In the genomic region with DNA sequence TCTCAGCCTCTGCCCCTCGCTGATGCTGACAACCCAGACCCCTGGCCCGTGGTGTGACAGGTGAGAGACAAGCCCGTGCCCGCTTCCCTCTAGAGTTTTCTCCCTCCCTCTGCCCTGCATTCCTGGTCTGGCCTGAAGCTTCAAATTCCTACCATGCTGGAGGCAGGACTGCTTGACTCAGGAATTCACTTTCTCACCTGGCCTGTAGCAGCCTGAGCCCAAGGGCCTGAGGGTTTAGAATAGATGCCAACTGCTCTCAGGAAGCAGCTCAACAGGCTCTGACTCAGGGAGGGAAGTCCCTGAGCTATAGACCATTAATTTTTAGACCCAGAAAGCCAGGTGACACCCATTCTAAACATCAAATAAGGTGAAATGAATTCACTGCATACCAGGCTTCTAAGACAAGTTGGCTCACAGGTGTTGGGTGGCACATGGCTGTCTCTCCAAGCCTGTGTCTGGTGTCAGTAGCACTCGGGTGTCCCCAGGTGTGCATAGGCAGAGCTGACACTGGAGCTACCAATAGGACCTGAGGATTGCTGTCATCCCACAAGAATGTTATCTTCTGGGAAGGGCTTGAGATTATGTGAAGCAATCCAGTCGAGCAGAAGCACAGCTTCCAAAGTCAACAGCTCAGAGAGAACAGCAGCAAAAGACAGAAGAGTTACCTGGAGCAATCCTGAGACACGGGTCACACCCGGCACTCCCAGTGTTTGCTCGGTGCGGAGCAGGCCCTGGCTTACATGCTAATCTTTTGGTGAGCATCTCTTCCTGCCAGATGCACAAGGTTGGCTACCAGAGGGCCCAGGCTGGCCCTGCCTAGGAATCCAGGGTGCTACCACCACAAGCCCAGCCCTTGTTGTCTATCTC, we compare ENCODE assay signal across 11 mouse cellular contexts. TPM values are rescaled to one million over a fixed set of nuclear protein-coding genes. Genes with fewer than 3 reads are reported as not detected.
DNase-seq lines count a peak whose midpoint lies in the region; ATAC-seq and TF ChIP-seq lines count a peak whose summit lies in the region.
"Had no signal": no experiment of that assay in that cellular context is flagged by ENCODE, and none has a peak within 500 bp of the region (broad histone marks: within the 10 kb centered on the region; RNA-seq: fewer than 3 reads in every experiment).

No protein-coding gene starts in this region.

- DNase-seq in Patski (ENCODE audit: low read depth, low spot score): peak; percentile 81
- peak; percentile 5 for DNase-seq in embryonic facial prominence, embryonic 11.5 days (ENCODE audit: low spot score)
- DNase-seq in kidney, postnatal 0 days (ENCODE audit: low spot score): peak; percentile 26
- peak; percentile 74 for DNase-seq in lung, postnatal 0 days (ENCODE audit: low spot score)
- DNase-seq in right cerebral cortex, adult 18-20 months: no peak
- no peak for DNase-seq in spleen, adult 12 weeks (ENCODE audit: low spot score)
- no peak for DNase-seq in heart, postnatal 4 days
- DNase-seq: liver, postnatal 0 days; right cerebral cortex, postnatal 14 days had no signal

- H3K4me1 ChIP-seq in embryonic facial prominence, embryonic 11.5 days (ENCODE audit: control insufficient read depth, insufficient read depth, low read length): no peaks in the 10 kb centered on the region
- 0 out of 2 replicates have a peak, but pooled peaks cover 7% of the 10 kb centered on the region for H3K4me1 ChIP-seq in kidney, postnatal 0 days (replicated peaks; ENCODE audit: insufficient read depth, low read length)
- peaks cover 2% of the 10 kb centered on the region; the same call in 1 of the 2 replicates for H3K4me1 ChIP-seq in lung, postnatal 0 days (ENCODE audit: insufficient read depth, low read depth, low read length)
- H3K4me1 ChIP-seq: midbrain, embryonic 15.5 days had no signal

- ATAC-seq in Patski: peak; percentile 92
- ATAC-seq in embryonic facial prominence, embryonic 11.5 days (replicated peaks; ENCODE audit: insufficient number of reproducible peaks, low FRiP score, low TSS enrichment, low read depth): no peak
- peak; percentile 26; the same call in 1 of the 2 replicates for ATAC-seq in kidney, postnatal 0 days (replicated peaks; ENCODE audit: low FRiP score, low read depth)
- peak; percentile 87 for ATAC-seq in lung, postnatal 0 days
- ATAC-seq: liver, postnatal 0 days; midbrain, embryonic 15.5 days had no signal

- POLR2A ChIA-PET in Patski (lab: Charles Lee): interaction anchor here (1.0 kb wide), 1 partner anchor 41 kb away, joined by 3 read pairs; no protein-coding TSS in a partner anchor

- H3K9me3 ChIP-seq in embryonic facial prominence, embryonic 11.5 days (replicated peaks; ENCODE audit: control insufficient read depth, low read length): no peaks in the 10 kb centered on the region
- no peaks in the 10 kb centered on the region for H3K9me3 ChIP-seq in kidney, postnatal 0 days (replicated peaks; ENCODE audit: low read length)
- no peaks in the 10 kb centered on the region for H3K9me3 ChIP-seq in lung, postnatal 0 days (ENCODE audit: low read length)
- H3K9me3 ChIP-seq: forebrain, embryonic 12.5 days; midbrain, embryonic 15.5 days had no signal

- H3K27me3 ChIP-seq in Patski: no peaks in the 10 kb centered on the region
- no peaks in the 10 kb centered on the region for H3K27me3 ChIP-seq in embryonic facial prominence, embryonic 11.5 days (ENCODE audit: control insufficient read depth, insufficient read depth, low read length)
- no peaks in the 10 kb centered on the region for H3K27me3 ChIP-seq in kidney, postnatal 0 days (ENCODE audit: insufficient read depth, low read length)
- no peaks in the 10 kb centered on the region for H3K27me3 ChIP-seq in lung, postnatal 0 days (replicated peaks; ENCODE audit: insufficient read depth, low read length)
- H3K27me3 ChIP-seq: forebrain, embryonic 12.5 days; midbrain, embryonic 15.5 days had no signal

- H3K4me3 ChIP-seq in embryonic facial prominence, embryonic 11.5 days (ENCODE audit: low read depth, low read length): no peak overlapping the region
- no peak overlapping the region for H3K4me3 ChIP-seq in kidney, postnatal 0 days (replicated peaks; ENCODE audit: low read depth, low read length)
- no peak overlapping the region for H3K4me3 ChIP-seq in lung, postnatal 0 days (ENCODE audit: low read depth, low read length)
- H3K4me3 ChIP-seq: forebrain, embryonic 12.5 days; midbrain, embryonic 15.5 days had no signal

- 83% methylated on average over 10 of the region's 10 CpGs for WGBS in embryonic facial prominence, embryonic 11.5 days
- WGBS in kidney, postnatal 0 days: 67% methylated on average over 10 of the region's 10 CpGs
- WGBS in lung, postnatal 0 days: 57% methylated on average over 10 of the region's 10 CpGs

- CTCF ChIA-PET in Patski (lab: Charles Lee): interaction anchor here (0.9 to 1.6 kb wide), 6 partner anchors 11 to 261 kb away, joined by 3 to 5 read pairs (median 3); no protein-coding TSS in a partner anchor

- no peak for TF ChIP-seq CTCF in Patski (IDR thresholded peaks at IDR 0.05)
- no peak for TF ChIP-seq CTCF in kidney, postnatal 0 days (IDR thresholded peaks at IDR 0.05; ENCODE audit: low read depth)
- TF ChIP-seq CTCF in lung, postnatal 0 days (IDR thresholded peaks at IDR 0.05): no peak

- H3K4me2 ChIP-seq in embryonic facial prominence, embryonic 11.5 days (ENCODE audit: low read depth, low read length): no peak overlapping the region
- H3K4me2 ChIP-seq in kidney, postnatal 0 days (ENCODE audit: low read length): no peak overlapping the region
- no peak overlapping the region for H3K4me2 ChIP-seq in lung, postnatal 0 days (replicated peaks; ENCODE audit: low read depth, low read length)
- H3K4me2 ChIP-seq: forebrain, embryonic 12.5 days; midbrain, embryonic 15.5 days had no signal

- no peaks in the 10 kb centered on the region for H3K36me3 ChIP-seq in embryonic facial prominence, embryonic 11.5 days (replicated peaks; ENCODE audit: control insufficient read depth, insufficient read depth, low read depth, low read length)
- no peaks in the 10 kb centered on the region for H3K36me3 ChIP-seq in kidney, postnatal 0 days (ENCODE audit: insufficient read depth, low read length)
- no peaks in the 10 kb centered on the region for H3K36me3 ChIP-seq in lung, postnatal 0 days (ENCODE audit: insufficient read depth, low read length)
- H3K36me3 ChIP-seq: forebrain, embryonic 12.5 days; midbrain, embryonic 15.5 days had no signal

- no peak overlapping the region for H3K9ac ChIP-seq in embryonic facial prominence, embryonic 11.5 days (replicated peaks; ENCODE audit: low read length)
- no peak overlapping the region for H3K9ac ChIP-seq in kidney, postnatal 0 days (ENCODE audit: low read depth, low read length)
- no peak overlapping the region for H3K9ac ChIP-seq in lung, postnatal 0 days (replicated peaks; ENCODE audit: low read depth)
- H3K9ac ChIP-seq: forebrain, embryonic 12.5 days; liver, postnatal 0 days; midbrain, embryonic 15.5 days had no signal

- H3K27ac ChIP-seq in embryonic facial prominence, embryonic 11.5 days (replicated peaks; ENCODE audit: low read depth, low read length): no peak overlapping the region
- no peak overlapping the region for H3K27ac ChIP-seq in kidney, postnatal 0 days
- H3K27ac ChIP-seq in lung, postnatal 0 days (ENCODE audit: low read length): peak overlapping the region; percentile 59; the same call in 1 of the 2 replicates
- H3K27ac ChIP-seq: forebrain, embryonic 12.5 days; midbrain, embryonic 15.5 days had no signal

- no peak for TF ChIP-seq EP300 in lung, postnatal 0 days (IDR thresholded peaks at IDR 0.05)

- in situ Hi-C loops in Patski (cut with MboI; ENCODE audit: low pct_unique_long_range_greater_than_20kb): no loop called here

RNA-seq across cellular contexts. Expression of gene Dll1, which starts 50.5 kb away (rescaled TPM):
- 19.7 TPM for polyA plus RNA-seq in Patski (2021)
- polyA plus RNA-seq in embryonic facial prominence, embryonic 11.5 days (2014; fragmentation: Nextera tagmentation; extraction: Ambion mirVana): 9.0 and 9.6 TPM in 2 replicates
- 21.4 and 22.3 TPM in 2 replicates for polyA plus RNA-seq in kidney, postnatal 0 days (2015; fragmentation: Nextera tagmentation; extraction: Ambion mirVana)
- 8.2 and 9.4 TPM in 2 replicates for polyA plus RNA-seq in lung, postnatal 0 days (2015; fragmentation: Nextera tagmentation; extraction: Ambion mirVana)
- total RNA-seq in heart, postnatal 4 days (2021): 1 to 10 TPM; 6.7 to 7.2 TPM

Comparison
In these comparisons a context has a peak if more than half of its experiments do, and no peak if none do; other contexts are left out.
1. DNase-seq: peak in Patski (single experiment), embryonic facial prominence, embryonic 11.5 days (single experiment), kidney, postnatal 0 days (single experiment) and lung, postnatal 0 days (single experiment); none in right cerebral cortex, adult 18-20 months (single experiment), spleen, adult 12 weeks (single experiment) and heart, postnatal 4 days (single experiment).